Mouse (Mus musculus) gastrocnemius, postnatal 14 days (tissue): ENCODE results near the gene Dst. TPM values are rescaled to one million over a fixed set of nuclear protein-coding genes. Genes with fewer than 3 reads are reported as not detected.
A peak's percentile ranks its signal among the peaks of the same experiment; 100 is the strongest.

Experiments
- DNase-seq: peaks from one replicate; pipeline ENCODE4 v3.0.0; 2021; ENCODE audit warnings: mixed read lengths
- intact Hi-C: fragments of 180-260 bp; cut with DNase I; formaldehyde crosslinking; loops from one replicate; pipeline ENCODE4 v1.15.1; 2025; ENCODE audit warnings: low total_unique reads
- total RNA-seq, 2 experiments: library from RNA; stranded (reverse); gene quantifications; 2 replicates each; pipeline ENCODE4 v1.2.3; 2021

Gene Dst
- total RNA-seq, 2 experiments from 2014 or later: 121 to 150 TPM

GRCm38 (mm10) chr1:34110862-34111261 lies 202.8 kb downstream of the Dst start:
- DNase-seq: no peak
- intact Hi-C loops: no loop called here

GRCm38 (mm10) chr1:34111954-34112353 lies 203.9 kb downstream of the Dst start:
- DNase-seq: no peak
- intact Hi-C loops: no loop called here

- DNase-seq: no peak
- intact Hi-C loops: loop anchor here (5.0 kb wide), 1 partner anchor 46 kb away; no protein-coding TSS in a partner anchor
These were observed 208.4 kb downstream of the Dst start for GRCm38 (mm10) chr1:34116444-34116843.

- intact Hi-C loops: loop anchor here (5.0 kb wide), 1 partner anchor 45 kb away; no protein-coding TSS in a partner anchor
- no peak for DNase-seq
These were observed 209.0 kb downstream of the Dst start for GRCm38 (mm10) chr1:34117056-34117455.

GRCm38 (mm10) chr1:34117709-34118108 lies 209.7 kb downstream of the Dst start:
- intact Hi-C loops: loop anchor here (5.0 kb wide), 1 partner anchor 45 kb away; no protein-coding TSS in a partner anchor

GRCm38 (mm10) chr1:34120066-34120465 lies 212.0 kb downstream of the Dst start:
- peak; percentile 64 for DNase-seq
- intact Hi-C loops: no loop called here

More at GRCm38 (mm10) chr1:34117709-34118108, 209.7 kb downstream of the Dst start:
- DNase-seq: no peak

GRCm38 (mm10) chr1:34120602-34121001 lies 212.6 kb downstream of the Dst start:
- no peak for DNase-seq
- intact Hi-C loops: no loop called here

- intact Hi-C loops: no loop called here
- DNase-seq: peak; percentile 90
These were observed 213.4 kb downstream of the Dst start for GRCm38 (mm10) chr1:34121157-34122015.

- intact Hi-C loops: no loop called here
- DNase-seq: no peak
These were observed 214.2 kb downstream of the Dst start for GRCm38 (mm10) chr1:34122198-34122597.

GRCm38 (mm10) chr1:34122905-34123304 lies 214.9 kb downstream of the Dst start:
- intact Hi-C loops: no loop called here
- no peak for DNase-seq

- intact Hi-C loops: no loop called here
- DNase-seq: no peak
These were observed 215.3 kb downstream of the Dst start for GRCm38 (mm10) chr1:34123334-34123733.

- no peak for DNase-seq
- intact Hi-C loops: no loop called here
These were observed 216.4 kb downstream of the Dst start for GRCm38 (mm10) chr1:34124376-34124775.

- no peak for DNase-seq
- intact Hi-C loops: no loop called here
These were observed 217.1 kb downstream of the Dst start for GRCm38 (mm10) chr1:34125148-34125547.

- no peak for DNase-seq
- intact Hi-C loops: no loop called here
These were observed 219.9 kb downstream of the Dst start for GRCm38 (mm10) chr1:34127714-34128474.

GRCm38 (mm10) chr1:34128796-34129195 lies 220.8 kb downstream of the Dst start:
- intact Hi-C loops: no loop called here
- no peak for DNase-seq

- no peak for DNase-seq
- intact Hi-C loops: no loop called here
These were observed 221.7 kb downstream of the Dst start for GRCm38 (mm10) chr1:34129691-34130090.

GRCm38 (mm10) chr1:34130804-34131203 lies 222.8 kb downstream of the Dst start:
- DNase-seq: no peak
- intact Hi-C loops: no loop called here

- DNase-seq: no peak
- intact Hi-C loops: no loop called here
These were observed 224.8 kb downstream of the Dst start for GRCm38 (mm10) chr1:34132875-34133274.

GRCm38 (mm10) chr1:34135535-34135934 lies 227.5 kb downstream of the Dst start:
- intact Hi-C loops: no loop called here
- no peak for DNase-seq

GRCm38 (mm10) chr1:34139191-34139853 lies 231.3 kb downstream of the Dst start:
- intact Hi-C loops: no loop called here
- no peak for DNase-seq
